Comparison of ENCODE assay signal across 8 mouse cellular contexts in the genomic region with DNA sequence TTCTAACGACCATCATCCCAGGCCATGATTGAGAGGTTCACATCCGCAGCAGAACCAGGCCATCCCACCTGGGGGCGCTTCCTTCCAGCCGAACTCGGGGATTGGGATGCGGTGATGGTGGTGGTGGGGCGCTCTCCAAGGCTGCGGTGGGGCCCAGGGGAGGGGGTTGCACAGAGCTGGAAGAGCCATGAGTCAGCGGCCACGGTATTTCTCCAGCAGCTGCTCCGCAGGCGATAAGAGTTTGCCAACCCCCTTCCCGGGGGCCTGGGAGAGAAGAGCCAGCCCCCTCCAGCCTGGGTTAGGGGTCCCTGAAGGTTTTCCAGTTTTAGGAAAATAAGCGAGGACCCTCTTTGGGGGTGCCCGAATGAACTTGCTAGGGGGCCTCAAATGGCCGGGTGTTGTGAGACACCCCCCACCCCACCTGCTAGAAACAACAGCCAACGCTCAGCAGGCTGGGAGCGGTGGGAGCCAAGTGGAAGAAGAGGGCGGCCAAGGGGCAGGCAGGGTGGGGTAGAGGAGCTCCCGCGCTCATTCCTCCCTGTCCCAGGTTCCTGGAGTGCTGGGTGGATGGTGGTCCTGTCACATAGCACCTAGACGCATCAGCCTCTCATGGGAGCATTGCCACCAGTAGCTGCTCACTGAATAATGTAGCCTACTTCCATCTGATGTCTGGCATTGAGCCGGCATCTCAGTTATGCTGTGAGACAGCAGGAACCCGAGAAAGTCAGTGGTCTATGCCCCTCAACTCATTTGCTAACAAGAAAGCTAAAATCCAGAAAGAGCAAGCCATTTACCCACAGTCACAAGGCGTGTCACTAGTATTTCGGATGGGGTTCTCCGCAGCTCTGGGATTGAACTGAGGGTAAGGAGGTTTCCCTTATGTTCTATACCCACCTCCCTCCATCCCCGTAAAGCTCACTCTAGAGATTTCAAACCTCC. TPM values are rescaled to one million over a fixed set of nuclear protein-coding genes. Genes with fewer than 3 reads are reported as not detected.
DNase-seq lines count a peak whose midpoint lies in the region; ATAC-seq lines count a peak whose summit lies in the region.

No protein-coding gene starts in this region.

- H3K4me1 ChIP-seq in liver, embryonic 15.5 days (replicated peaks), result peaks cover 27% of the 10 kb centered on the region
- H3K4me1 ChIP-seq in neural tube, embryonic 15.5 days, result peaks cover 28% of the 10 kb centered on the region

- H3K36me3 ChIP-seq in liver, embryonic 15.5 days (replicated peaks), result no peaks in the 10 kb centered on the region
- no peaks in the 10 kb centered on the region for H3K36me3 ChIP-seq in neural tube, embryonic 15.5 days

- peak; percentile 67 for DNase-seq in urinary bladder, postnatal 14 days (ENCODE audit: low spot score)
- DNase-seq in urinary bladder, adult 2 months (ENCODE audit: low spot score), result no peak
- DNase-seq in cerebellum, postnatal 4 days (ENCODE audit: low spot score in 2 of 2), result peak; percentile 56 to 75
- DNase-seq in gastrocnemius, postnatal 10 days, result peak; percentile 75
- DNase-seq in induced T-regulatory cell, adult 2 months (ENCODE audit: low read depth), result peak; percentile 31
- DNase-seq in thymus, postnatal 25 days, result no peak

- no peaks in the 10 kb centered on the region for H3K9me3 ChIP-seq in liver, embryonic 15.5 days (replicated peaks)
- no peaks in the 10 kb centered on the region for H3K9me3 ChIP-seq in neural tube, embryonic 15.5 days (replicated peaks)

- peak overlapping the region; percentile 68; the same call in 1 of the 2 replicates for H3K27ac ChIP-seq in liver, embryonic 15.5 days (replicated peaks)
- peak overlapping the region; percentile 89 for H3K27ac ChIP-seq in neural tube, embryonic 15.5 days (replicated peaks)

- no peak for ATAC-seq in liver, embryonic 15.5 days (ENCODE audit: insufficient read depth)
- peak; percentile 19; the same call in 1 of the 2 replicates for ATAC-seq in neural tube, embryonic 15.5 days (ENCODE audit: low FRiP score)

- H3K9ac ChIP-seq in liver, embryonic 15.5 days, result 0 out of 2 replicates have a peak overlapping the region, but pooled peaks have one; percentile 48
- H3K9ac ChIP-seq in neural tube, embryonic 15.5 days (replicated peaks), result peak overlapping the region; percentile 66

- WGBS in liver, embryonic 15.5 days (ENCODE audit: insufficient replicate concordance), result 2% methylated on average over 28 of the region's 28 CpGs
- WGBS in neural tube, embryonic 15.5 days, result under 1% methylated on average over 28 of the region's 28 CpGs

- peaks cover 43% of the 10 kb centered on the region for H3K27me3 ChIP-seq in liver, embryonic 15.5 days
- 0 out of 2 replicates have a peak, but pooled peaks cover 12% of the 10 kb centered on the region for H3K27me3 ChIP-seq in neural tube, embryonic 15.5 days (replicated peaks)

- peak overlapping the region; percentile 87 for H3K4me2 ChIP-seq in liver, embryonic 15.5 days
- H3K4me2 ChIP-seq in neural tube, embryonic 15.5 days, result peak overlapping the region; percentile 92

- peak overlapping the region; percentile 57 for H3K4me3 ChIP-seq in liver, embryonic 15.5 days (replicated peaks)
- H3K4me3 ChIP-seq in neural tube, embryonic 15.5 days (replicated peaks), result peak overlapping the region; percentile 60

RNA-seq across cellular contexts. Expression of gene Creb3l1, which starts 17.1 kb away (rescaled TPM):
- 4.9 and 15.4 TPM in 2 replicates for polyA plus RNA-seq in urinary bladder, adult 2 months (2012; rRNA removed)
- 10 to 100 TPM; 29.2 to 44.6 TPM for total RNA-seq in gastrocnemius, postnatal 10 days (2021)
- 1.1 and 1.3 TPM in 2 replicates for polyA plus RNA-seq in liver, embryonic 15.5 days (2015; fragmentation: Nextera tagmentation; extraction: Ambion mirVana)
- polyA plus RNA-seq in neural tube, embryonic 15.5 days (2015; fragmentation: Nextera tagmentation; extraction: Ambion mirVana), result 3.4 and 5.2 TPM in 2 replicates

RNA-seq across cellular contexts. Expression of gene Dgkz, which starts 31.6 kb away (rescaled TPM):
- polyA plus RNA-seq in urinary bladder, adult 2 months (2012; rRNA removed), result 135 and 148 TPM in 2 replicates
- total RNA-seq in gastrocnemius, postnatal 10 days (2021), result 10 to 100 TPM; 60.5 to 84.3 TPM
- polyA plus RNA-seq in liver, embryonic 15.5 days (2015; fragmentation: Nextera tagmentation; extraction: Ambion mirVana), result 21.2 and 26.6 TPM in 2 replicates
- polyA plus RNA-seq in neural tube, embryonic 15.5 days (2015; fragmentation: Nextera tagmentation; extraction: Ambion mirVana), result 34.8 and 45.9 TPM in 2 replicates

Comparison
In these comparisons a context has a peak if more than half of its experiments do, and no peak if none do; other contexts are left out.
1. DNase-seq: peak in urinary bladder, postnatal 14 days (single experiment), cerebellum, postnatal 4 days (2 of 2), gastrocnemius, postnatal 10 days (single experiment) and induced T-regulatory cell, adult 2 months (single experiment); none in urinary bladder, adult 2 months (single experiment) and thymus, postnatal 25 days (single experiment).